Mouse (Mus musculus): ENCODE measurements around the gene Lrrc19.
"Not testable (repeated sequence)": the region's sequence is repeated elsewhere in the genome, so short reads cannot be mapped to it uniquely, and the experiment has no call there.

The Lrrc19 gene

DNA sequence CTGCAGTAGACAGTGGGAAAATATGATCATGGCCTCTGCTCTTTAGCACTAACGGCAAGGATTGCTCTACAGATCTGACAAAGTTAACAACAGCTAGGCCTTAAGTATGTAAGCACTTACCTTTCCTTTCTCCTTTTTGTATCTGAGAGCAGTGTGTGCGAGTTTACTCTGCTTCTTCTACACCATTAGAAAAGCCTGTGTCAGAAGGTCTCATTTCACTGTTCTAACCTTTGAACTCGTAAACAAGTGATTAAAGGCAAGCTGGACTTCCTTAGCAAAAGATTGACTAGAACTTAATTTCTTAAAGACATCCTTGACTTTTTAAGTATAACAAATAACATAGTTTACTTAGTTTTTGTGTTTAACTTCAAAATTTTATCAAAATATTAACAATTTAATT lies at the start of gene Lrrc19:
Gene Lrrc19, minus strand, starts transcription at position 225 of the 400 bp plus-strand sequence.
- no peak for DNase-seq (ENCODE audit: low spot score)

DNA sequence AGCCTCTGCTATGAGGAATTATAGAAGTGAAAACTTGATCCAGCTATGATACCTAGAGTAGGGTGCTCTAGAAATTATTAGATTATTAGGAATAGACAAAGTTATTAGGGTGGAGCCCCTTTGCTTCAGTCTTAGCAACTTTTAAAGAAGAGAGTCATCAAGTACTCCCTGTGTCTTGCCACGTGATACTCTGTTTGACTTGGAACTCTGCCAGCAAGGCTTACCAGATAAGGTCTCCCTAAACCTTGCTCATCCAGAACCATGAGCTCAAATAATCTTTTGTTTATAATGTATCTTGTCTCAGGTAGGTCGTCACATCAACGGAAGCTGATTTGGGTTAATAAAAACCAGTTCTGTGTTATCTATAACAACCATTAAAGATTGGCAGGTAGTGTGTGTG lies 46.4 kb upstream of the Lrrc19 start:
- no peak for DNase-seq (ENCODE audit: low spot score)

GRCm38 (mm10) chr4:94692175-94692574 lies 42.2 kb upstream of the Lrrc19 start:
- no peak for DNase-seq (ENCODE audit: low spot score)

DNA sequence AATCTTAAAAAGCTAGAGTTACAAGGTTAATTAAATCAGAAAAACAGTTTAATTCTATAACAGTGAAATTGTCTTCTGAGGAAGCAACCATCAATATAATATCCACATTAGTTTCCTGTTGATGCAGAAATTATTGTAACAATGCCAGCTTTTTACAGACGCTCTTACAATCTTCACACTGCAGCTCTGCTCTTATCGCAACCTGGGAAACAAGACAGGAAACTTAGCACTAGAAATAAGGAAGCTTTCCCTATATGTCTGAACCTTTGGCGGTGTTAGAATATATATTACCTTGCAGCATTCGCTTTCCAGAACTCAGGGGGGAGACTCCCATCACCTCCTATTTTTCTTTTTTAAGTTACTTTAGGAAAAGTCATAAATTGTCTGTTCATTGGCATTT lies 41.1 kb upstream of the Lrrc19 start:
- DNase-seq (ENCODE audit: low spot score) = no peak

DNA sequence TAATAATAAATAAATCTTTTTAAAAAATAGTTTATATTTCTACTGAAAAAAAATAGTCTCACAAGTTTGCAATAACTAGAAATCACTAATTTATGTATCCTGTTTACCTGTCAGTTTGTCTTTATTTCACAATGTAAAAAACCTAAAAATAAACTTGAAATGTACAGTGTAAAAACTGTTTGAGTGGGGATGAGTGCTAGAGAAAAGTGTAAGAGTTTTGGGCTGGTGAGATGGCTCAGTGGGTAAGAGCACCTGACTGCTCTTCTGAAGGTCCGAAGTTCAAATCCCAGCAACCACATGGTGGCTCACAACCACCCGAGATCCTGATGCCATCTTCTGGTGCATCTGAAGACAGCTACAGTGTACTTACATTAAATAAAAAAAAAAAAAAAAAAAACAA lies 39.9 kb upstream of the Lrrc19 start:
- DNase-seq (ENCODE audit: low spot score) = not testable (repeated sequence)

GRCm38 (mm10) chr4:94683305-94683704 lies 33.4 kb upstream of the Lrrc19 start:
- DNase-seq (ENCODE audit: low spot score) = no peak

DNA sequence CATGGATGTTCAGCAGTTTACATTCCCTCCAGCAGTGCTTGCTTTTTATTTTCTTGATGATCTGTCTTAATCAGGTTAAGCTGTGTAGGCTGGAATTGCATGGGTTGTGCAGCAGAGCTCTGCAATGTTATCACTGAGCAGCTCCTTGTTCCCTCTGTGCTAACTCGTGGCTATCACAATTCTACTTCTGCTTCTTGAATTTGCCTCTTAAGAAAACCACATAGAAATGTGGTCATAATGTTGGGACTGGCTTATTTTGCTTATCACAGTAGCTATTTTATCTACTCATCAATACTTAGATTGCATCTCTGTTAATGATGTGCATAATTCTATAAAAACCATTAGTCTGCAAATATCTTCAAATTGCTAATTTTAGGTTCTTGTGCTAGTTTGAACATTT lies 32.1 kb upstream of the Lrrc19 start:
- no peak for DNase-seq (ENCODE audit: low spot score)

DNA sequence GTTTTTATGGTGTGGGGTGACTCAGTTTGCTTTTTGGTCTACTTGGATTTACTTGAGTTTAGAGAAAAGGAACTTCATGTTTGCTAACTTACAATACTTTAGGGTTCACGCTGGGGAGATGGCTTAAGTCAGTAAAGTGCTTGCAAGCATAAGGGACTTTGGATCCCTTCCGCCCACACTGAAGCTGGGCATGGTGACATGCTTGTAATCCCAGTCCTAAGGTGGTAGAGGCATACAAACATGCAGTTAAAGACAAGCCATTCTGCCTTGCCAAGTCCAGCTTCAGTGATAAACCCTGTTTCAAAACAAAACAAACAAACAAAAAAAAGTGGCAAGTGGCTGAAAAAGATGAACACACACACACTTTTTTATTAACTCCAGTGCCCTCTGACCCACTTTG lies 31.2 kb upstream of the Lrrc19 start:
- no peak for DNase-seq (ENCODE audit: low spot score)

GRCm38 (mm10) chr4:94680662-94681061 lies 30.7 kb upstream of the Lrrc19 start:
- no peak for DNase-seq (ENCODE audit: low spot score)

GRCm38 (mm10) chr4:94669718-94670117 lies 19.8 kb upstream of the Lrrc19 start:
- DNase-seq (ENCODE audit: low spot score) = peak; percentile 30

DNA sequence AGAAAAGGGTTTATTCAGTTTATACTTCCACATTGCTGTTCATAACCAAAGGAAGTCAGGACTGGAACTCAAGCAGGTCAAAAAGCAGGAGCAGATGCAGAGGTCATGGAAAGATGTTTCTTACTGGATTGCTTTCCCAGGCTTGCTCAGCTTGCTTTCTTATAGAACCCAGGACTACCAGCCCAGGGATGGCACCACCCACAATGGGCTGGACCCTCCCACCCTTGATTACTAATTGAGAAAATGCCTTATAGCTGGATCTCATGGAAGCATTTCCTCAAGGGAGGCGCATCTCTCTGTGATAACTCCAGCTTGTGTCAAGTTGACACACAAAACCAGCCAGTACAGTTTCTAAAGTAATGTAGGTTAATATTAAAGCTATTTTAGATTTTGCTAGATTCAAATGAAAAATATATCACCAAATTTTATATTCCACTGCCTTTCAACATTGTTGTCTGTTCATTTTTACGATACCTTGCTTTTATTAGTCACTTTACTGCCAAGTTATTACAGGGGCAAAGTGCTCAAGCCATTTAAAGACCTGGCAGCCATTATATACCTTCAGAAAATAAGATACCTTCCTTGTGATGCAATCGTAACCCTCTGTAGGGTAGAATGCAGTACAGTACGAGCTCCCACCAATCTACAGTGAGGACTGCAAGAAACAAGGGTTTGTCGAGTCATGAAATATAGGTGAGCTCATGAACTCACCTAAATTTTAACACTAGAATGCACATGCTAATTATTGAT lies 657 bp upstream of the Lrrc19 start:
- not testable (repeated sequence) for DNase-seq (ENCODE audit: low spot score)

DNA sequence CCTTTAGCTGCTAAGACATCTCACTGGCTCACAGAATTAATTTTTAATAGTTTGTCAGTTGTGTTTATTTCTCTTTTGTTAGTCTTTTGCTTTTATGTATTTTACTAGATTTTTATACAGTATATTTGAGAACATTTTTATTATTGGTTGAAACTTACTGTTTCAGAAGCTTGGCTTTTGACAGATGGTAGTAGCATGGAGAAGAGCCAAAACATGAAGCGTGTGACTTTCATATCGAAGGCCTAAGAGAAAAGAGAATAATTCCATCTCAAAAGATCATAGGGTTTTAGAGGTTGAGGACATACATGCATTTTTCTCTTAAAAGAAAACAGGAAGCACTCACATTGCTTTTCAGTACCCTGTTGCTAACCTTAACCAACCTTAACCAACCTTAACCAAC lies 6.8 kb downstream of the Lrrc19 start:
- no peak for DNase-seq (ENCODE audit: low spot score)

DNA sequence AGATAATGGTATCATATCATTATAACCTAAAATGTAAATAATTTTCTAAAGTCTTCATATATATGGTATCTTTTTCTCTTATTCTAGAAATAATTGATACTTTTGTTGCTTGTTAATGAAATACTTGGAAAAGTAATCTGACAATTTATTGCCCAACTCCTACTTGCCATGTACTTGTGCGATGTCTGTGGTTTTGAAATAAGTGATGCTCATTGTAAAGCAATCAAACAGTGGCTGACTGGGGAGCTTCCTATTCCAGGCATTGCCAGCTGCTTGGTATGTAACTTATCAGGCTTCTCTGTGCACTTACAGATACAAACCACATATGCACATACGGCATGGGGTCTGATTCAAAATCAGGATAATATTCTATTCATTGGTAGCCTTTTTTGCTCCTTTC lies 29.9 kb downstream of the Lrrc19 start:
- no peak for DNase-seq (ENCODE audit: low spot score)

- DNase-seq (ENCODE audit: low spot score) = no peak
Observed at GRCm38 (mm10) chr4:94614627-94615006, 35.3 kb downstream of the Lrrc19 start.

DNA sequence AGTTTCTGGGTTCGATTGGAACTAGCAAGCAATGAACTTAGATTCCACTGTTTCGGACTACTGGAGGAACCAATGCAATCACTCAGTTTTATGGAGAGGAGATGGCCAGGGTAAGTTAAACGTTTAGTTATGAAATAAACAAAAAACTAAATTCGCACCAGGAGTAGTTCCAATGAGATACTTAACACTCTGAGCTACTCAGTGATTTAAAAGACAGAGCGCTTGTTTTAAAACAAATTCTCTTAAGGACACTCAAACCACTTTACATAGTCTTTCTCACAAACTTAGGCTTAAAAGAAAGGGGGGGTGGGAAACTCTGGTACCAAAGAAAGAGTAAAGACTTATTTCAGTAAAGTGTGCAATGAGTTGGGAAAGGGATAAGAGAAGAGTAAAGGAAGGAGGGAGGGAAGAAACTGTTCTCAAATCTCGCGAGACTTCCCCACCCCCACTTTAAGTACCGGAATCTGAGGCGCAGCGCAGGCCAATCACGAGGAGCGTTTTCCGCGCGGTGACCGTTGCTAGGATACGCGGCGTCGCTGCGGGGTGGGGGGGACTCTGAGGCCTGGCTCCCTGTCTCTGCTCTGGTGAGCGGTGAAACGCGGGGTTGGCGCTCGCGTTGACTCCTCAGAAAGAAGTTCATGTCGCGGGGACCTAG lies 35.8 kb downstream of the Lrrc19 start, which contains the start of gene Ift74:
Gene Ift74, plus strand, starts transcription at position 520 of the 655 bp plus-strand sequence.
- DNase-seq (ENCODE audit: low spot score) = peak; percentile 91

GRCm38 (mm10) chr4:94610339-94610738 lies 39.6 kb downstream of the Lrrc19 start:
- DNase-seq (ENCODE audit: low spot score) = no peak

- DNase-seq (ENCODE audit: low spot score) = no peak
Observed at GRCm38 (mm10) chr4:94605591-94605990, 44.4 kb downstream of the Lrrc19 start.

DNA sequence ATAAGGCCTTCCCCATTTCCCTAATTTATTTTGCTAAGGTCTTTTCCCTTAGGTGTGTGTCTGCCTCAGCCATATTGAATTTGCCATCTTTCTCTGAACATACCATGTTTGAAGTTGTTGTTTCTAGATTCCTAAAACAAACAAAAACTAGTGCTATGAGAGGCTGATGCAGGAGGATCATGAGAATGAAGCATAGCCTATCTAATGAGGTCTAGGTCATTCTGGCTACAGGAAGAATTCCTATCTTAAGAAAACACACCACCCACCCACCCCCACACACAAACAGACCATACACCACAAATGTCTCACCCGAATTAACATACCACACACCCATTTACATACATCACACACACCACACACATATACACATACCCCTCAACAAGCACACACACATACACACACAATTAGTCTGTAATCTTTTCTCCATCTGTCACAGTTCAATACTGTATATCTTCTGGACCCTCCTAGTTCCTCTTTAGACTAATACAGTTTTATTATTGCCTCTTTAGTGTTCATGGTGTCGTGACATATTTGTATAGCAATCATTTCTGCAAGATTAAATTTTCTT lies 45.4 kb downstream of the Lrrc19 start:
- DNase-seq (ENCODE audit: low spot score) = no peak

DNA sequence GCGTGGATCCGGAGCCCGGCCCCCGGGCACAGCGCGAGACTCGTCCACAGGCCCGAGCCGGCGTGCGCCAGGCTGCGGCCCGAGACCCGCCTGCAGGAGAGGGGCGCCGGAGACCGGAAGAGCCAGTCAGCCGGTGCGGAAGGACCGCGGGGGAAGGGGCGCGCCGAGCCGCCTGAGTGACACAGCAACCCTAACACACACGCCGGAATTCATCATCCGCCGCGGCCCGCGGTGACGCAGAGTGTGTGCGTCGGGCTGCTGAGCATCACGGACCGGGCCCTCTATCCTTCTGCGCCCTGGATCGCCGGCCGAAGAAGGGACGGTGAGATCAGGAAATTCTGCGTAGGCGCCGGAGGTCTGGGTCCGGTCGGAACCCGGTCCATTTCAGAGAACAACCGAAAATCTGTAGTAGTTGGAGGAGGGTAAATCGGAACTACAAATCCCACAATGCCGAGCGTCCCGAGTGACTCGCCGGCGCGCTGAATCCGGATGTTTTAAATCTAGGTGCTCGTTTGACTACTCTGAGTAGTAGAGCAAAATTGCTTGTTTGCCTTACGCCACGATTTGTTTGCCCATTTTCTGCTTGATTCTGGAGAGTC lies 46.8 kb downstream of the Lrrc19 start, which contains the start of gene Plaa:
Gene Plaa, minus strand, starts transcription at position 214 of the 599 bp plus-strand sequence.
- peak; percentile 87 for DNase-seq (ENCODE audit: low spot score)

DNA sequence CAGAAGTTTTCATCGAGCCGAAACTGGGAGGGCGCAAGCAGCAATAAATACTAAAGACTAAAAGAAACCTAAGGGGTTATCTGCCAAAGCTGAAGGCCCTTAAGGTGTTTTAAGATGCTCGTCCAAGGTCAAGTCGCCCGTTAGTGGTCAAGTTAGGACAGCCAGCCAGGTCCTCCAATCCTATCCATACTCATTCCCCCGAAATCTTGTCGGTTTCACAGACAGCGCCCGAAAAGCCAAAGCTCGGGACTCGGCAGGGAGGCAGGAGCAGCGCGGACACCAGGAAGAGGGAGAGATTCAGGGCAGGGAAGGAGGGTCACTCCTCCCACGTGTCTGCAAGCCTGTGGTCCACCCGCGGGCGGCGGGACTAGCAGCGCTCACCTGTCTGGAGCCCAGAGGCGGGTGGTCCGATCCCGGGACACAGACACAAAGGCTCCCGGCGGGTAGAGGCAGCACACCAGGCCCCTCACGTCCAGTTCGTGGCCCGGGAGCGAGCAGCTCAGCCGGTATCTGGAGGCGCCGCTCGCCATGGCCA lies 47.4 kb downstream of the Lrrc19 start:
- peak; percentile 41 for DNase-seq (ENCODE audit: low spot score)

GRCm38 (mm10) chr4:94601395-94601794 lies 48.5 kb downstream of the Lrrc19 start:
- DNase-seq (ENCODE audit: low spot score) = no peak

DNA sequence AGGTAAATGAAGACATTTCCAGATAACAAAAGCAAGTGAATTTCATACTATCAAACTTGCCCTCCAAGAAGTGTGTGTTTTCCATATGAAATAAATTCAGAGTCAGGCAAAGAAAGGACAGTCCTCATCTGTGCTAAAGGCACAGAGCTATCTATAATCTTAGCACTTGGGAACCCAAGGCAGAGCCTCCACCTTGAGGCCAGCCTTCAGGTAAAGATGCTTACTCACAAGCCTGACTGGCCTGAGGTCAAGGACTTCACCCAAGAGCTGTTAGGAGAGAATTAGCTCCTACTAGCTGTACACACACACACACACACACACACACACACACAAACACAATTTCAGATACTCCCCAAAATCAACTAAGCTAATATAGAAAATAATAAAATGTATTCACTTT lies 57.2 kb downstream of the Lrrc19 start:
- no peak for DNase-seq (ENCODE audit: low spot score)
